Mouse (Mus musculus): ENCODE measurements around the gene Cul9.

DNA sequence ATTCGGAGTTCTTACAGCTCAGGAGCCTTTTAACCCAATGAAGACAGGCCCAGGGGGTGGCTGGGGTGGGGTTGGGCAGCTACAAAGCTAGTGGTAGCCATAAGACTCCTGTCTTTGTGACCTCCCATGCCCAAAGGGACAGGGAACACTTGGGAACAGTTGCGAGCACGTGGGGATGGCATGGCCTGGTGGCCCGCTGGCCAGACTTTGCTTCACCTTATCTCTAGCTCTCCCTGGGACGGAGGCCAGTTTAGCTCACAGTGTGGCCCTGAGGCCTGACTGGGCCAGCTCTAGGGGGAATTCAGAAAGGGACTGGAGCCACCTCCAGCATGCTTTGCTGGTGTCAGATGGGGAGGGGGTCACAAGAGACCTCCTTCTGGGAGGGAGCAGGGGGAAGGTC, 84.0 kb downstream of the Cul9 start:
- TF ChIP-seq CTCF (IDR thresholded peaks at IDR 0.05; ENCODE audit: insufficient read depth, low read depth, low read length) (no peak), POLR2A (IDR thresholded peaks at IDR 0.05; ENCODE audit: insufficient read depth, low read depth, low read length) (no peak)
